Mouse (Mus musculus): Measurements from ENCODE around the gene Tlr2. TPM values are rescaled to one million over a fixed set of nuclear protein-coding genes. Genes with fewer than 3 reads are reported as not detected.
A peak's percentile ranks its signal among the peaks of the same experiment; 100 is the strongest.

The Tlr2 gene
- polyA plus RNA-seq, 1 experiment from 2014 or later: 8.2 TPM

DNA sequence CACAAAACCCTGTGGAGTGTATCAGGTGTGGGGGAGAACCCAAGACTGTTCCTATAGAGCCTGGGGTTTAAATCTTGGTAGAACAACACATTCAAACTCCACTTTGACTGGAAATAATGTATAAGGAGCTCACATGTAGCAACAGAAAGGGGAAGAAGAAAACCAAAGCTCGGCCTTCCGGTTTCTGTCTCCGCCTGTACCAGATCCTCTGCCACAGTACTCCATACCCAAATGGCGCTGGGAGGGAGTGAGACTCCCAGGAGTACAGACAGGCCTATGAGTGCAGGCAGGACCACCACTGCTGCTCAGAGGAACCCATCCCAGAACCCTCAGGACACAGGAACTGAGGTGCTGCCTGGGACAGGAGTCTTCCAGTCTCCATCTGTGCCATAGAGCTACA lies 17.8 kb downstream of the Tlr2 start:
- no peaks in the 10 kb centered on the region for H3K27me3 ChIP-seq
- peaks cover 17% of the 10 kb centered on the region for H3K4me1 ChIP-seq
- H3K9me3 ChIP-seq: no peaks in the 10 kb centered on the region
- H3K9ac ChIP-seq: no peak overlapping the region
- H3K4me3 ChIP-seq: no peak overlapping the region
- WGBS: 90% methylated on average over 4 of the region's 4 CpGs
- H3K36me3 ChIP-seq: no peaks in the 10 kb centered on the region
- no peak overlapping the region for H3K27ac ChIP-seq
- H3K4me2 ChIP-seq (replicated peaks): no peak overlapping the region
- ATAC-seq (ENCODE audit: low FRiP score, low read depth): no peak

DNA sequence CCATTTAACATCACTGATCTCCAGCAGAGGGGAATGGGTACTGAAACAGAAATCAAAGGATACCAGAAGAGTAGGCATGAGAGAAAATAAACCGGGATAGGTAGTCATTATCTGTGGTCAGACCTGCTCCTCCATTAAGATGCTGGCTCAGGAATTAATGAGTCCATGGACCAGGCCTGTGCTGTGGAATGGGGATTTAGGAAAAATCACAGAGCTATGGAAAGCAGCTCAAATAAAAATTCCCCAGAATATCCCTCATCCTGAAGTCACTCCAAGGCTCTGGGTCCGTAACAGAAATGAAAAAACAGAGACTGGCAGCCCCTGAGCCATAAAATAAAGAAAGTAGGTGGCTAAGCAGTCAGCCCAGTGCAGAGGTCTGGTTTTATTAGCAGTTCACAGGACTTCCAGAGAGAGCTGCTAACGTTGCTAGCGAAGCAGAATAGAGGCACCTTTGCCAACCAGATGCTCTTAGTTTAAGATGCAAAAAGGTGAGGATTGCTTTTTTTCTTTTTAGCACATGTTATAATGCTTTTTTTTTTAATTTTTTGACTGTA lies 25.1 kb downstream of the Tlr2 start:
- no peaks in the 10 kb centered on the region for H3K36me3 ChIP-seq
- no peak overlapping the region for H3K4me3 ChIP-seq
- 21% methylated on average over 4 of the region's 4 CpGs for WGBS
- no peaks in the 10 kb centered on the region for H3K9me3 ChIP-seq
- H3K27ac ChIP-seq: peak overlapping the region; percentile 44; the same call in 1 of the 2 replicates
- no peak overlapping the region for H3K9ac ChIP-seq
- no peak overlapping the region for H3K4me2 ChIP-seq (replicated peaks)
- H3K4me1 ChIP-seq: peaks cover 57% of the 10 kb centered on the region
- peak; percentile 85 for ATAC-seq (ENCODE audit: low FRiP score, low read depth)
- no peaks in the 10 kb centered on the region for H3K27me3 ChIP-seq

DNA sequence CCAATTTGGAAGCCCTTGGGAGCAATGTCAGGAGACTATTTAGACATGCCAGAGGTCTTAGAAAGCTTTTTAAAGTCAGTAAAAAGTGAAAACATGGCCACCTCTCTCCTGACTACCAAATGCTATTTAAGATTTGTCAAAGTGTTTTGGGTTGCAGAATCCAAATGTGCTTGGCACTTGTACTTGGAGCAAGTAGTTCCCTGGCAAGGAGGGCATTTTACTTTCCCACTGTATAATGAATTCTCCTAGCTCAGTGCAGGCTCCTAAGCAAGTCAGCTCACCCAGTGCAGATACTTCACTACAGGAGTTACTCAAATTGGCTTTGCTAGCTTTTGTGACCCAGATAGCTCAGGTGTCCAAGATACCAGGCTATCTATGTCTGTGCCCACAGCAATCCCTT lies 28.7 kb downstream of the Tlr2 start:
- Histone ChIP-seq H3K9ac (no peak overlapping the region), H3K36me3 (no peaks in the 10 kb centered on the region), H3K4me1 (peaks cover 55% of the 10 kb centered on the region), H3K4me3 (no peak overlapping the region), H3K9me3 (no peaks in the 10 kb centered on the region), H3K27ac (no peak overlapping the region), H3K27me3 (no peaks in the 10 kb centered on the region), H3K4me2 (replicated peaks) (no peak overlapping the region)
- no peak for ATAC-seq (ENCODE audit: low FRiP score, low read depth)

DNA sequence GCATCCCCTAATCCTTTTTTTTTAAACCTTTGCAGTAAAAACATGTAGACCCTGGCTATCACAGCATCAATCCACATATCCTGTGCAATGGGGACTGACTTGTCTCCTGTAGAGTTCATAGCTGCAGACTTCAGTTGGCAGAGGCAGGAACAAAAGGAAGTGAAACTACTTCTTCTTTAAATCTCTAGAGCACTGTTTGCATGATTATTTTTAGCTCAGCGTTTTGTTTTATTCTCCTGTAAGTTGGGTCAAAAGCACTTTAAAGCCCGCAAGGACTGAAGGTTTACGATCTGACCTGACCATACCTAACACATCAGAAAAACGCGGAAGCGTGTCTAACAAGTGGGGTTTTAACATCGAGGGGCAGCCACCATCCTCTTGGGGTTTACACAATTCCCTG lies 29.6 kb downstream of the Tlr2 start:
- Histone ChIP-seq H3K4me1 (peaks cover 47% of the 10 kb centered on the region), H3K4me2 (replicated peaks) (no peak overlapping the region), H3K9ac (no peak overlapping the region), H3K36me3 (no peaks in the 10 kb centered on the region), H3K4me3 (no peak overlapping the region), H3K27ac (0 out of 2 replicates have a peak overlapping the region, but pooled peaks have one; percentile 18), H3K9me3 (no peaks in the 10 kb centered on the region), H3K27me3 (no peaks in the 10 kb centered on the region)
- WGBS: 26% methylated on average over 7 of the region's 7 CpGs
- no peak for ATAC-seq (ENCODE audit: low FRiP score, low read depth)

DNA sequence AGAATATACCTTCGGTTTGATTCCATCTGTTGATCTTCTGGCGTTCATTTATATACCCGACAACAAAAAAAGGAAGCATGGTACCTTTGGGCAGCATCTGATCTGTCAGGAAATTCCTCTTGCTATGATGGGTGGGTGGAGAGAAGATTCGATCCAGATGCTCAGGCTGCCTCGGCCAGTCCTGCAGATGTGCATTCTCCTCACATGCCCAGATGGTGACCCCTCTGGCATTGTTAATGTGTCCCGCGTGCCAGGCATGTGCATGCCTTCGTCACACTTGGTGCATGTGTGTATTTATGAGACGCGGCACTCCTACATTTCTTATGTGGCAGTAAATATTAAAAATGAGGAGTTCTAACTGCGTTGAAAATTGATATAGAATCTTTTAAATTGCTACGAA lies 33.1 kb downstream of the Tlr2 start:
- Histone ChIP-seq H3K4me3 (no peak overlapping the region), H3K9me3 (no peaks in the 10 kb centered on the region), H3K4me2 (replicated peaks) (no peak overlapping the region), H3K36me3 (no peaks in the 10 kb centered on the region), H3K4me1 (peaks cover 25% of the 10 kb centered on the region), H3K9ac (no peak overlapping the region), H3K27me3 (no peaks in the 10 kb centered on the region), H3K27ac (no peak overlapping the region)
- peak; percentile 69; the same call in 1 of the 2 replicates for ATAC-seq (ENCODE audit: low FRiP score, low read depth)
- 43% methylated on average over 12 of the region's 12 CpGs for WGBS

DNA sequence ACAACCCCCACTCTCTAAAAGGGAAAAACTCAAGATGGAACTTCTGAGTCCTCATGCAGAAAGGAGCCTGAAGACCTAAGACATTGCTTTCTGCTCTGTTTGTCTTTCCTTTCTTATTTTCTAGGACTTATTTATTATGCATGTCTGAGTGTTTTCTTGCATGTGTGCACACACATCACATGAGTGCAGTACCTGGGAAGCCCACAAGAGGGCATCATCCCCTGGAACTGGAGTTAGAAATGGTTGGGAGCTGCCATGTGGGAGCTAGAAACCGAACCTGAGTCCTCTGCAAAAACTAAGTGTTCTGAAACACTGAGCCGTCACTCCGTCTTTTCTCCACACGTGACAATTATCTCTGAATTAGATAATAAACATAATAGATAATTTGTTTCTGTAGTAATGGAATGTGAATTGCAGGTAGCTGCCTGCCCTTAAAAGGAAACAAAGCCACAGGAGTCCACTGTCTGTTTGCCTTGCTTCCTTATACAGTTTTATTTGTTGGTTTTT lies 39.9 kb downstream of the Tlr2 start:
- ATAC-seq (ENCODE audit: low FRiP score, low read depth): no peak
- 96% methylated on average over 4 of the region's 4 CpGs for WGBS

DNA sequence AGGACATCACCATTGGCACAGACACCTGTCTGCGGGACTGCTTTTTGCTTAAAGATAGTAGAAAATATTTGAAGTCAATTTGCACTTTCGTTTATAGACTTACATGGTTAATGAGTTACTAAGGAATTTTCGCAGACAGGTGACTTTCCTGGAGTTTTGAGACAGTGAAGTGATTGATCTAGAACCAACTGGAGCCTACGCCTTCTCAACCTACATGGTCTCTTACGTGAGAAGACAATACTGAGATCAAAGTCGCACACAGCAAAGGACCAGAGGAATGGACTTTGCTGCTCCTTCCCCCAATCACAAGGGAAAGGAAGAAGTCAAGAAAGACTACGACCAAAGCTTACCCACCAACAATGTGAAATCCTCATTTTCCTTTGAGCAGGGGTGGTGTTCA lies 42.1 kb downstream of the Tlr2 start:
- Histone ChIP-seq H3K4me3 (no peak overlapping the region), H3K4me1 (peaks cover 6% of the 10 kb centered on the region; the same call in 1 of the 2 replicates), H3K9me3 (0 out of 2 replicates have a peak, but pooled peaks cover 7% of the 10 kb centered on the region), H3K27me3 (no peaks in the 10 kb centered on the region), H3K9ac (no peak overlapping the region), H3K4me2 (replicated peaks) (no peak overlapping the region), H3K36me3 (no peaks in the 10 kb centered on the region), H3K27ac (no peak overlapping the region)
- no peak for ATAC-seq (ENCODE audit: low FRiP score, low read depth)
- 90% methylated on average over 7 of the region's 7 CpGs for WGBS

More for the DNA sequence above, 39.9 kb downstream of the Tlr2 start:
- H3K4me3 ChIP-seq: no peak overlapping the region
- H3K4me1 ChIP-seq: peaks cover 7% of the 10 kb centered on the region
- H3K9ac ChIP-seq: no peak overlapping the region
- H3K9me3 ChIP-seq: 0 out of 2 replicates have a peak, but pooled peaks cover 7% of the 10 kb centered on the region
- H3K4me2 ChIP-seq (replicated peaks): no peak overlapping the region
- no peaks in the 10 kb centered on the region for H3K27me3 ChIP-seq
- H3K36me3 ChIP-seq: no peaks in the 10 kb centered on the region
- no peak overlapping the region for H3K27ac ChIP-seq

DNA sequence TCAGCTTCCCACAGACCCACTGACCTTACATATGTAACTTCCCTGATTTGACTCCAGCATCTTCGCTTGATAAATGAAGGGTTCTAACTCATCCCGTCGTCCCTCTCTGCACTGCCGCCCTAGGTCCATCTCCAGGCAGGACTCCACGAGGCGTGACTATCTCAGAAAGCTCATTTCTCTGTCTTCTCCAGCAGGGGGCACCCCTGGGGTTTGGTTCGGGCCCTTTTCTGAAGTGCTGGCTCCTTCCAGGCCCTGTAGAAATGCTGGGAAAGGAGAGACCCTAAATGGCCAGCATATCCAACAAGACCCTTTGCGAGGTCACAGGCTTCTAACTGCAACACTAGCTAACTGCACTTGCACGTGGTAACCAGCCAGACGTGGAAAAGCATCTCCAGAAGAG lies 43.7 kb downstream of the Tlr2 start:
- H3K27me3 ChIP-seq: no peaks in the 10 kb centered on the region
- H3K27ac ChIP-seq: no peak overlapping the region
- H3K9ac ChIP-seq: no peak overlapping the region
- H3K9me3 ChIP-seq: 0 out of 2 replicates have a peak, but pooled peaks cover 7% of the 10 kb centered on the region
- peak overlapping the region; percentile 41 for H3K4me2 ChIP-seq (replicated peaks)
- 4% methylated on average over 10 of the region's 10 CpGs for WGBS
- no peak overlapping the region for H3K4me3 ChIP-seq
- H3K4me1 ChIP-seq: peaks cover 6% of the 10 kb centered on the region; the same call in 1 of the 2 replicates
- ATAC-seq (ENCODE audit: low FRiP score, low read depth): peak; percentile 48
- H3K36me3 ChIP-seq: no peaks in the 10 kb centered on the region

DNA sequence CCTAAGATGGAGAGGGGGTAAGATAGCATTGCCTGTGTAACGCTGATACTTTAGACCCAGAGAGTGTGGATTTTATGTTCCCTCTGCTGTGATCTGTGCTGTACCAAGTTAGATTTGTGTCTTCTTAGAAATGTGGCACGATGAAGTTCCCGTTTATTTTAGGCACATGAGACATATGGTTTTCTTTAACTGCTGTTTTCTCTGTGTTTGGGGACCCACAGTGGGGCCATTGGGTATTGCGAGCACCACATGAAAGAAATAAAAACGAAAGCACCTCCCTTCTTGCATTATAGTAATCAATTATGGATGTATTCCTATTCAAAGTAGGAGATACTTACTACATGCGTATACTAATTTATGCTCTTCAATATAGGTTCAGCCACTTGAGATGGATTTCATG lies 44.5 kb downstream of the Tlr2 start:
- WGBS: 45% methylated on average over 6 of the region's 6 CpGs
- H3K9ac ChIP-seq: no peak overlapping the region
- no peaks in the 10 kb centered on the region for H3K27me3 ChIP-seq
- ATAC-seq (ENCODE audit: low FRiP score, low read depth): no peak
- no peak overlapping the region for H3K4me2 ChIP-seq (replicated peaks)
- H3K4me1 ChIP-seq: peaks cover 6% of the 10 kb centered on the region; the same call in 1 of the 2 replicates
- 0 out of 2 replicates have a peak, but pooled peaks cover 6% of the 10 kb centered on the region for H3K9me3 ChIP-seq
- no peak overlapping the region for H3K4me3 ChIP-seq
- H3K27ac ChIP-seq: no peak overlapping the region
- no peaks in the 10 kb centered on the region for H3K36me3 ChIP-seq

DNA sequence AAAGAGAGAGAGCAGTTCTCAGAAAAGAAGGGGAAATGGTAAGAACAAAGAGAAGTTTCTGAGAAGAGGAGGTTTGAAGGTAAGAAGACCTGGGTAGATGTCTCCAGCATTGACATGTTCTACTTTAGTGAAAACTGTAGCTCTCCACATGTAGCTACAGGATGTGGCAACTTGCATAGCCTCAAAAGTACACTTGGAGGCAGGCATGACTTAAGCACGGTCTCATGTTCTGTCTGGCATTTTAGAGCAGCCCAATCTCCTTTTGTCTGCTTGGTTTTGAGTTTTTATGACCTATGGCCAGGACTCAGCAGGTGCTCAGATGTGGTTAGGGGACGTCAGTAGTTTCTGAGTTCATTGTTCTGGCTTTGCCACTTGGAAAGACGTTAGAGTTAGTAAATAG lies 50.1 kb downstream of the Tlr2 start:
- Histone ChIP-seq H3K9ac (no peak overlapping the region), H3K4me2 (replicated peaks) (no peak overlapping the region), H3K4me1 (peaks cover 18% of the 10 kb centered on the region), H3K27me3 (peaks cover 19% of the 10 kb centered on the region; the same call in 1 of the 2 replicates), H3K27ac (no peak overlapping the region), H3K4me3 (no peak overlapping the region), H3K36me3 (no peaks in the 10 kb centered on the region), H3K9me3 (no peaks in the 10 kb centered on the region)
- ATAC-seq (ENCODE audit: low FRiP score, low read depth): no peak
- WGBS: 46% methylated on average over 3 of the region's 3 CpGs

DNA sequence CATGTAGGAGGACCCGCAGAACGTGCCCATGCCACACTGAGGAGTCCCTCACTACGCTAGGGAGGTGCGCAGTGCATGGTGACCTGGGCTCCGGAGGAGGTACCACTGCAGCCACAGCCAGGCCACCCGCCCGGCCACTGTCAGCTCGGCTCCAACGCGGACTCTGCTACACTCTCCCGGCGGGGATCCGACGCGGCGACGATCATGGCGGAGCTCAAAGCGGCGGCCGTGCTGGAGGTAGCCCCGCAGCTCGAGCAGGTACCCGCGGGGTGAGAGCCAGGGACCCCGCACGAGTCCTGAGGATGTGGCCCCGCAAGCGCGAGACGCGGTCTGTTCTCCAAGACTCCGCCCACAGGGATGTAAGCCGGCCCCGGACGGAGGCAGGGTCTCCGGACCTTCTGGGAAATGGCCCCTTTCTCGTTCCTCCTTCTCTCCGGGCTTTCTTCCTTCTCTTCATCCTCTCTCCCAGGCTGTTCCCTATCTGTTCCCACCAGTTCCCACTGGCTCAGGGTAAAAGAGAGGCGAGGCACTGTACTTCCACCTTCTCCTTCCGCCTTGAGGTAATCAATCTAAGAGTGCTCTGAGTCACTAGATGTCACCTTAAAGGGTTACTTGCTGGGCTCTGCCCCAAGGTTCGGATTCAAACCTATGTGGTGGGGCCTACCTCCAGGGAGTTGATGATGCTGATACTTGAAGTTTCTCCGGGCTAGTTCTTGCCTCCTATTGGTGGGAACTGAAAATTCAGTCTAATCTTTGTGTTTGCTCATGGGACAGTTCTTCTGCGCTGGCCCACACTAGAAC lies 51.7 kb downstream of the Tlr2 start:
- 2% methylated on average over 44 of the region's 44 CpGs for WGBS
- peak overlapping the region; percentile 84 for H3K9ac ChIP-seq
- H3K9me3 ChIP-seq: no peaks in the 10 kb centered on the region
- H3K36me3 ChIP-seq: no peaks in the 10 kb centered on the region
- H3K27me3 ChIP-seq: peaks cover 19% of the 10 kb centered on the region; the same call in 1 of the 2 replicates
- H3K4me2 ChIP-seq (replicated peaks): peak overlapping the region; percentile 89
- peaks cover 23% of the 10 kb centered on the region for H3K4me1 ChIP-seq
- H3K4me3 ChIP-seq: peak overlapping the region; percentile 74
- no peak overlapping the region for H3K27ac ChIP-seq
- ATAC-seq (ENCODE audit: low FRiP score, low read depth): peak; percentile 70

DNA sequence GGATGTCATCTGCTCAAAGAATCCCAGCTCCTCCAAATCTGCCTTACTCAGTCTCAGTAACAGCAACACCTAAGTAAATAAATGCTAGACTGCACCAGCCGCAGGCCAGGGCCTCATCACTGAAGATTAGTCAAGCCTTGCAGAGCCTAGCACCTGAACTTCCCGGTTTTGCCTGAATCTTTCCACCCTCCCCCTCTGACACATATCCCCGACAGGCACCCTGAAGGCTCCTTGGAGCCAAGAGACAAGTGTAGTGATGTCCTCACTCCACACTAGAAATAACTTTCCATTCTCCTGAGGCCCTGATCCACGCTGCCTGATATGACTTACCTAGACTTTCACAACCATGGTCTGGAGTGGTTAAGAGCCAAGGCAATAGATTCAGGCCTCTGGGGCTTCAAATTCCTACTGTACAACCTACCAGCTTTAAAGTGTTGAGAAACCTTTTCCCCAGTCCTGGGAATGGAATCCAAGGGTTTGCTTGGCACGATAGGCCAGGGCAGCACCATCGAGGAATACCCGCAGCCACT lies 53.7 kb downstream of the Tlr2 start:
- 88% methylated on average over 7 of the region's 7 CpGs for WGBS
- no peak overlapping the region for H3K9ac ChIP-seq
- no peak overlapping the region for H3K4me3 ChIP-seq
- peaks cover 19% of the 10 kb centered on the region; the same call in 1 of the 2 replicates for H3K27me3 ChIP-seq
- H3K9me3 ChIP-seq: no peaks in the 10 kb centered on the region
- no peak overlapping the region for H3K27ac ChIP-seq
- ATAC-seq (ENCODE audit: low FRiP score, low read depth): no peak
- peaks cover 43% of the 10 kb centered on the region for H3K4me1 ChIP-seq
- H3K4me2 ChIP-seq (replicated peaks): no peak overlapping the region; the same call in 1 of the 2 replicates
- H3K36me3 ChIP-seq: no peaks in the 10 kb centered on the region
